Mouse (Mus musculus) stomach, postnatal 0 days (tissue): ENCODE data around the gene Fhit.

Experiments
- CTCF ChIP-seq: IDR thresholded peaks from 2 replicates; pipeline ENCODE4 v1.5.1; 2016; ENCODE audit warnings: antibody characterized with exemption, low read depth, mild to moderate bottlenecking, moderate library complexity
- EP300 ChIP-seq: optimal IDR thresholded peaks from 2 replicates; pipeline ENCODE3; 2016; ENCODE audit warnings: antibody characterized with exemption

DNA sequence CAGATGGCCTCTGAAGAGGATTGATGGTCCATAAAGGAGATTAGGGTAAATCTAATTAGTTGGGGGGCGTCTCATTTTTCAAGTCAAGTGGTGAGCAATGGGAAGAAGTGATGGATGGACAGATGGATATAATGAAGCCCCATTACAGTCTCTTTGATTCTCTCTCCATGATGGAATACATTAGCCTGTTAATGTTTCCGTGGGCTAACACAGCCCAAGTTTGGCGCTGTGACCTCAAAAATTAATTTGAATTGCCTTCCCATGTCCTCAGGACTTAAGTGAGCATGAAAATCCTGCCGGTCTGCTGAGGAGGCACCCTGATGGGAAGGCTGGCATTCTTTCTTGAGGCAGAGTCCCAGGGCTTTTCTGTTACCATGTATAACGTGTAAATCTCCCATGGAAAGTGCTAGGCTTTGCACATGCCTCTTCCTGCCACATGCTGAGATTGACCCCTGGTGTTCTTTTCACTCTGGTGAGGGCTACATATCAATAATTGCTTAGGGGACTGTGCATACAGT lies 1564.3 kb downstream of the Fhit start:
- TF ChIP-seq CTCF (no peak), EP300 (no peak)
